Mouse (Mus musculus) right cerebral cortex, postnatal 4 days (tissue): ENCODE data around the gene Npepps.

ENCODE experiments used
- DNase-seq: peaks from one replicate; pipeline ENCODE4 v3.0.0-alpha.2; 2022

Npepps gene

GRCm38 (mm10) chr11:97182446-97182845, 98.0 kb downstream of the Npepps start:
- DNase-seq: no peak

- DNase-seq: no peak
Observed at GRCm38 (mm10) chr11:97181061-97181460, 99.4 kb downstream of the Npepps start.

GRCm38 (mm10) chr11:97178198-97178597, 102.2 kb downstream of the Npepps start:
- DNase-seq: no peak

- DNase-seq: peak; percentile 35
Observed at GRCm38 (mm10) chr11:97176851-97177250, 103.6 kb downstream of the Npepps start.

- DNase-seq: no peak
Observed at GRCm38 (mm10) chr11:97175499-97175898, 104.9 kb downstream of the Npepps start.

GRCm38 (mm10) chr11:97160341-97160740, 120.1 kb downstream of the Npepps start:
- DNase-seq: no peak

- no peak for DNase-seq
Observed at GRCm38 (mm10) chr11:97156999-97157398, 123.4 kb downstream of the Npepps start.
